ENCODE assay signal across 8 mouse cellular contexts in genomic region chr2:144247337-144247978, GRCm38 (mm10). TPM values are rescaled to one million over a fixed set of nuclear protein-coding genes. Genes with fewer than 3 reads are reported as not detected.
DNase-seq lines count a peak whose midpoint lies in the region; ATAC-seq lines count a peak whose summit lies in the region.

No protein-coding gene starts in this region.

- no peak for ATAC-seq in limb, embryonic 12.5 days (ENCODE audit: insufficient number of reproducible peaks, insufficient read depth, low FRiP score, low TSS enrichment, low read depth)
- peak; percentile 38; the same call in 1 of the 2 replicates for ATAC-seq in embryonic facial prominence, embryonic 14.5 days (ENCODE audit: low read depth)
- peak; percentile 54; the same call in 1 of the 2 replicates for ATAC-seq in hindbrain, embryonic 13.5 days (ENCODE audit: low FRiP score)
- ATAC-seq in neural tube, embryonic 15.5 days (ENCODE audit: low FRiP score): peak; percentile 12; the same call in 1 of the 2 replicates

- no peaks in the 10 kb centered on the region for H3K9me3 ChIP-seq in limb, embryonic 12.5 days
- H3K9me3 ChIP-seq in limb, embryonic 10.5 days (replicated peaks): no peaks in the 10 kb centered on the region
- no peaks in the 10 kb centered on the region for H3K9me3 ChIP-seq in embryonic facial prominence, embryonic 14.5 days (ENCODE audit: control insufficient read depth, low read length)
- no peaks in the 10 kb centered on the region for H3K9me3 ChIP-seq in hindbrain, embryonic 13.5 days
- H3K9me3 ChIP-seq in neural tube, embryonic 15.5 days (replicated peaks): no peaks in the 10 kb centered on the region

- H3K27ac ChIP-seq in limb, embryonic 12.5 days: peak overlapping the region; percentile 24; the same call in 1 of the 2 replicates
- no peak overlapping the region for H3K27ac ChIP-seq in limb, embryonic 10.5 days
- H3K27ac ChIP-seq in embryonic facial prominence, embryonic 14.5 days (replicated peaks; ENCODE audit: low read depth, low read length): no peak overlapping the region; the same call in 1 of the 2 replicates
- no peak overlapping the region for H3K27ac ChIP-seq in hindbrain, embryonic 13.5 days
- no peak overlapping the region; the same call in 1 of the 2 replicates for H3K27ac ChIP-seq in neural tube, embryonic 15.5 days (replicated peaks)

- H3K4me2 ChIP-seq in limb, embryonic 12.5 days: no peak overlapping the region
- H3K4me2 ChIP-seq in embryonic facial prominence, embryonic 14.5 days (ENCODE audit: low read depth, low read length): no peak overlapping the region
- H3K4me2 ChIP-seq in hindbrain, embryonic 13.5 days: no peak overlapping the region
- H3K4me2 ChIP-seq in neural tube, embryonic 15.5 days: no peak overlapping the region

- DNase-seq in limb, embryonic 10.5 days (ENCODE audit: low spot score): no peak
- peak; percentile 32 for DNase-seq in embryonic facial prominence, embryonic 14.5 days (ENCODE audit: low spot score)
- DNase-seq in urinary bladder, postnatal 4 days (ENCODE audit: low spot score in 2 of 2): no peak
- DNase-seq in Muller cell, postnatal 12 days (ENCODE audit: inconsistent ontology term): no peak
- DNase-seq in left cerebral cortex, adult 9 months (ENCODE audit: low spot score in 2 of 2): no peak

- no peak overlapping the region for H3K9ac ChIP-seq in limb, embryonic 12.5 days (replicated peaks)
- H3K9ac ChIP-seq in embryonic facial prominence, embryonic 14.5 days (ENCODE audit: low read depth, low read length): no peak overlapping the region
- no peak overlapping the region; the same call in 1 of the 2 replicates for H3K9ac ChIP-seq in hindbrain, embryonic 13.5 days
- H3K9ac ChIP-seq in neural tube, embryonic 15.5 days (replicated peaks): no peak overlapping the region

- 55% methylated on average over 5 of the region's 5 CpGs for WGBS in limb, embryonic 12.5 days
- WGBS in limb, embryonic 10.5 days: 54% methylated on average over 5 of the region's 5 CpGs
- WGBS in embryonic facial prominence, embryonic 14.5 days: 37% methylated on average over 5 of the region's 5 CpGs
- 55% methylated on average over 5 of the region's 5 CpGs for WGBS in hindbrain, embryonic 13.5 days
- 44% methylated on average over 5 of the region's 5 CpGs for WGBS in neural tube, embryonic 15.5 days

- no peak overlapping the region for H3K4me3 ChIP-seq in limb, embryonic 12.5 days (replicated peaks)
- no peak overlapping the region for H3K4me3 ChIP-seq in limb, embryonic 10.5 days
- no peak overlapping the region for H3K4me3 ChIP-seq in embryonic facial prominence, embryonic 14.5 days (ENCODE audit: low read depth, low read length)
- H3K4me3 ChIP-seq in hindbrain, embryonic 13.5 days: no peak overlapping the region
- no peak overlapping the region for H3K4me3 ChIP-seq in neural tube, embryonic 15.5 days (replicated peaks)

- peaks cover 38% of the 10 kb centered on the region for H3K36me3 ChIP-seq in limb, embryonic 12.5 days
- peaks cover 39% of the 10 kb centered on the region for H3K36me3 ChIP-seq in limb, embryonic 10.5 days
- H3K36me3 ChIP-seq in embryonic facial prominence, embryonic 14.5 days (ENCODE audit: control insufficient read depth, insufficient read depth, low read length): peaks cover 43% of the 10 kb centered on the region
- H3K36me3 ChIP-seq in hindbrain, embryonic 13.5 days: peaks cover 34% of the 10 kb centered on the region
- H3K36me3 ChIP-seq in neural tube, embryonic 15.5 days: peaks cover 36% of the 10 kb centered on the region

- peaks cover 35% of the 10 kb centered on the region for H3K4me1 ChIP-seq in limb, embryonic 12.5 days (replicated peaks)
- peaks cover 22% of the 10 kb centered on the region for H3K4me1 ChIP-seq in limb, embryonic 10.5 days
- H3K4me1 ChIP-seq in embryonic facial prominence, embryonic 14.5 days (ENCODE audit: control insufficient read depth, insufficient read depth, low read length): peaks cover 13% of the 10 kb centered on the region; the same call in 1 of the 2 replicates
- peaks cover 16% of the 10 kb centered on the region for H3K4me1 ChIP-seq in hindbrain, embryonic 13.5 days (replicated peaks)
- no peaks in the 10 kb centered on the region for H3K4me1 ChIP-seq in neural tube, embryonic 15.5 days

- H3K27me3 ChIP-seq in limb, embryonic 12.5 days: no peaks in the 10 kb centered on the region
- no peaks in the 10 kb centered on the region for H3K27me3 ChIP-seq in limb, embryonic 10.5 days (ENCODE audit: low read depth, poor library complexity, severe bottlenecking)
- no peaks in the 10 kb centered on the region for H3K27me3 ChIP-seq in embryonic facial prominence, embryonic 14.5 days (replicated peaks; ENCODE audit: control insufficient read depth, insufficient read depth, low read length)
- H3K27me3 ChIP-seq in hindbrain, embryonic 13.5 days: no peaks in the 10 kb centered on the region
- no peaks in the 10 kb centered on the region for H3K27me3 ChIP-seq in neural tube, embryonic 15.5 days (replicated peaks)

RNA-seq across cellular contexts. Expression of gene Mgme1, which starts 23.0 kb away (rescaled TPM):
- 20.3 and 21.7 TPM in 2 replicates for polyA plus RNA-seq in limb, embryonic 12.5 days (2016; fragmentation: Nextera tagmentation; extraction: Ambion mirVana)
- 25.6 and 25.7 TPM in 2 replicates for polyA plus RNA-seq in limb, embryonic 10.5 days (2016; fragmentation: Nextera tagmentation; extraction: Ambion mirVana)
- polyA plus RNA-seq in embryonic facial prominence, embryonic 14.5 days (2014; fragmentation: Nextera tagmentation; extraction: Ambion mirVana): 15.5 and 16.7 TPM in 2 replicates
- 11.1 and 12.1 TPM in 2 replicates for polyA plus RNA-seq in hindbrain, embryonic 13.5 days (2015; fragmentation: Nextera tagmentation; extraction: Ambion mirVana)
- polyA plus RNA-seq in neural tube, embryonic 15.5 days (2015; fragmentation: Nextera tagmentation; extraction: Ambion mirVana): 13.3 and 15.5 TPM in 2 replicates

RNA-seq across cellular contexts. Expression of gene Snx5, which starts 23.2 kb away (rescaled TPM):
- 139 and 145 TPM in 2 replicates for polyA plus RNA-seq in limb, embryonic 12.5 days (2016; fragmentation: Nextera tagmentation; extraction: Ambion mirVana)
- 140 and 144 TPM in 2 replicates for polyA plus RNA-seq in limb, embryonic 10.5 days (2016; fragmentation: Nextera tagmentation; extraction: Ambion mirVana)
- polyA plus RNA-seq in embryonic facial prominence, embryonic 14.5 days (2014; fragmentation: Nextera tagmentation; extraction: Ambion mirVana): 111 and 120 TPM in 2 replicates
- 72.8 and 74.9 TPM in 2 replicates for polyA plus RNA-seq in hindbrain, embryonic 13.5 days (2015; fragmentation: Nextera tagmentation; extraction: Ambion mirVana)
- 74.4 and 93.8 TPM in 2 replicates for polyA plus RNA-seq in neural tube, embryonic 15.5 days (2015; fragmentation: Nextera tagmentation; extraction: Ambion mirVana)
